Mouse (Mus musculus) hematopoietic stem cell, adult 5-6 weeks (primary cell): ENCODE data around the gene Vhl. TPM values are rescaled to one million over a fixed set of nuclear protein-coding genes. Genes with fewer than 3 reads are reported as not detected.

Source experiments
- ATAC-seq, 2 experiments: fragments of 125-278 bp in 1 of 2; replicated peaks in 1 of 2; 2 replicates each; pipeline ENCODE4 v1.8.0; 2016 to 2017; ENCODE audit warnings: inconsistent platforms in 2 of 2, mild to moderate bottlenecking in 2 of 2, moderate number of reproducible peaks in 2 of 2, low read depth in 1 of 2, moderate TSS enrichment in 1 of 2; ENCODE audit not compliant: low FRiP score in 2 of 2, poor library complexity in 2 of 2, severe bottlenecking in 2 of 2, insufficient read depth in 1 of 2, low TSS enrichment in 1 of 2
- total RNA-seq: library from RNA; stranded (forward); fragments of 172-1452, 232-1000 nt; gene quantifications from 2 replicates; pipeline ENCODE4 v1.2.3, GENCODE M21; 2017

Vhl gene
- total RNA-seq, 1 experiment from 2014 or later = 13.5 TPM

DNA sequence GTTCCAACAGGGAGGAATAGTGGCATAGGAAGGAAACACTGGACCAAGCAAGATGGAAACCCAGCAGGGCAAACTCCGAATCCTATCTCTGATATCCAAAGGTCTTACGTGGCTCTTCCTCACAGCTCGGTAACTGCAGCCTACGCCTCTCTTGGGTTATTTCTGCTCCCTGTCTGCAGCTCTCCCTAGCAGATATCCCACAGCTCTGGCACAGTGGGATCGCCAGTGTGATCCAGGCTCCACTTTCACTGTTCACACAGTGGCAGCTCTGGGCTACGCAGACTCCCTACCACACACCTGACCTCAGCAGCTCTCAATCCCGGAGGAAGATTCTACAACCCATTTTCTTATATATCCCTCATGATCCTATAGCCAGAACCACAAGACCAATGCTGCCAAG is 9.6 kb upstream of the Vhl start:
- ATAC-seq = no peak

GRCm38 (mm10) chr6:113614997-113615396 is 8.8 kb upstream of the Vhl start:
- ATAC-seq = no peak

GRCm38 (mm10) chr6:113615489-113615888 is 8.3 kb upstream of the Vhl start:
- no peak for ATAC-seq

- ATAC-seq = no peak
Observed at GRCm38 (mm10) chr6:113623386-113623785, 373 bp upstream of the Vhl start.

GRCm38 (mm10) chr6:113624989-113625770 is 1.4 kb downstream of the Vhl start:
- no peak for ATAC-seq

DNA sequence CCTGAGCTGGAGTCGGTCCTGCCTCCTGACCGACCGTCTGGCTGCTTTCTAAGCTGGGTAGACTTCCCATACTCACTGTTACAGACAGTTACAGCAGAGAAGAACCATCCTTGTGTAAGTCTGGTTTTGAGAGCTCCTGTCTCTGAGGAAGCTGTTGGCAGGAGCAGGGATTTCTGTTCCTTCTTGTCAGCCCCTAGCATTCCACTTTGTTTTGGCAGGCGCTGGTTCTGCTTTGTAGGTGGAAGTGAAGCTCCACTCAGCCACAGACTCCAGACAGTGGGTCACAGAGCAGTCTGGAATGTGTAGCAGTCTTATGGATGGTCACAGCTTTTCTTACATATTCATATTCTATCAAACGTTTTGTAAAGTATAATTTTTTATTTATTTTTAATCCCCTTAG is 6.6 kb downstream of the Vhl start:
- no peak for ATAC-seq

DNA sequence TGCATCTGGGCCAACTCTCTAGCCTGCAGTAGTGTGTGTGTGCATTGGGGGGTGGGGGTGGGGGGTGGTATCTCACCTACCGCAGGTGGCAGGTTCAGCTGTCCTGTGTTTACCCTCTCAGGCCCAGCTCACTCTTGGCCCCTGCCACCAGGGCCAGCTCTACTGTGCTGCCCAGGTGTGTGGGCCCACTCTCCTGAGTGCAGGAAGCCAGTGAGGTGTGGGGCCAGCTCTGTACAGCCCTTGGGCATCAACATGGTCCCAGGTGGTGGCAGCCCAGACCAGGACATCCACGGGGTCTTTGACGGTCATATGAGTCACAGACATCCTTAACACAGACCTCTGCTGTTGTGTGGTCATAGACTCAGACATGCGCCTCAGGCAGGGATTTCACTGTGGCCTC is 9.1 kb downstream of the Vhl start:
- no peak; a peak in 1 of 4 replicates for ATAC-seq

GRCm38 (mm10) chr6:113638302-113639040 is 14.7 kb downstream of the Vhl start, which contains the start of gene Irak2:
Irak2 (plus strand) TSS chr6:113638467.
- peak; percentile 99 for ATAC-seq

DNA sequence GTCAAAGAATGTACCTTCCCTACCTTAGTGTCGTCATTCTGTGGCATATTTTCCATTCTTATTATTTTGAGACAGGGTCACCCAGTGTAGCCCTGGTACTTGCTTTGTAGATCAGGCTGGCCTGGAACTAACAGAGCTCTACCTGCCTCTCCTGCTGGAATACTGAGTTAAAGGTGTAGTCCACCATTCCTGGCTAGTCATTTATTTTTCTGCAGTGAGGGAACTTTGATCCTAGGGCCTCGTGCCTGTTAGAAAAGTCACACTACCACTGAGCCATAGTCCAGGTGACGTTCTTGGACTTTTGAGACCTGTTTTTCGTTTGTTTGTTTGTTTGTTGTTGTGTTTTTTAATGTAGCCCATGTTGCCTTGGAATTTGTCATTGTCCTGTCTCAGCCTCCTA is 15.4 kb downstream of the Vhl start:
- no peak for ATAC-seq

GRCm38 (mm10) chr6:113642605-113643004 is 18.8 kb downstream of the Vhl start:
- no peak for ATAC-seq

GRCm38 (mm10) chr6:113643021-113643420 is 19.3 kb downstream of the Vhl start:
- no peak for ATAC-seq

DNA sequence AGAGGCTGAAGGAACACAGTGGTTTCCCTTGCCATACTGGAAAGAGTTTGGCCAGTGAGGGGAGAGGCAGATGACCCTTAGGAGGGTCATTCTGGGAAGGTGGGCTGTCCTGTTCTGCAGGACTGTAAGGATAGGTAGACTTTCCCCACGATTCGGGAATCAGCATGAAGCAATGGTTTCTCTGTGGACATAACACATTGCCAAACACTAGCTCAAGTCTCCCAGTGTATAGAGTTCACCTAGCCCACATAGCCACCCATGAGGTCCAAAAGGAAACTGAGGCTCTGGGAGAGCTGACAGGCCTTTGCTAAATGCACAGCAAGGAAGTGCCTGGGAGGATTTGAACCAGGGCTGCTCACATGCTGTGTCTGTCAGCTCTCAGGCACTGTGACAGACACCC is 20.2 kb downstream of the Vhl start:
- no peak for ATAC-seq

GRCm38 (mm10) chr6:113644808-113645207 is 21.0 kb downstream of the Vhl start:
- peak; percentile 51 to 69; a peak in 3 of 4 replicates for ATAC-seq

- ATAC-seq = peak; percentile 23 to 31
Observed at GRCm38 (mm10) chr6:113649346-113650196, 25.8 kb downstream of the Vhl start.

DNA sequence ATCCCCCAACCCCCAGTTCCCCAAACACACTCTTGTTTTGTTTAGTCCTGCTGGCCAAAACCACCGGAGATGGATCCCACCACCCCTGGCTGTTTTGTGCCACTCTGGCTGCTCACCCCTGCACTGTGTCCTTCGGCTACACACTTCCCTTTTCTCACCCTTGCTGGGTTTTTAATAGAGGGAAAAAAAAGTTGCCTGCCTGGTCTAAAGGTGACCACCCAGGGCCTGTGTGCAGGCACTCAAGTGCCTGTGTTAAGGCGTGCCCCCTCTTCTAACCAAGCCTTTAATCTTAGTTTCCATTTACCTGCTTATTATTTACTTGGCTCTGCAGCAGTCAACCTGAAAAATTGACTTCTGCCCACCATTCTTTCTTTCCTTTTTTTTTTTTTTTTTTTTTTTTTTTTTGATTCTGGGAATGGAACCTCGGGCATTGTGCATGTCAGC is 26.5 kb downstream of the Vhl start:
- ATAC-seq = peak; percentile 51 to 66

DNA sequence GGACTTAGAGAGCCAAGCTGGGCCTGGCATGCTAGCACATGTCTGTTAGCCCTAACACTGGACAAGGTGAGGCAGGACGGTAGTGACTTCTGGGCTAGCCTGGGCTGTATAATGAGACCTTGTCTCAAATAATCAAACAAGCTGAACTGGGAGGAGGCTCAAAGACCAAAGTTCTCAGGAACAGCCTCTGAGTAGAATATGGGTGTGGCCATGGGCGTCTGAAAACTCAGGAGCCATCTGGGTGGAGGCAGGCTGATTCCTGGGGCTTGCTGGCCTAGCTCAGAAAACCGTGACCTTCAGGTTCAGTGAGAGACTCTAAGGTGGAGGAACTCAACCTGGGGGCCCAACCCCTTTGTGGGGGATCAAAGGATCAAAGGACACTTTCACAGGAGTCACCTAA is 27.9 kb downstream of the Vhl start:
- ATAC-seq = no peak

GRCm38 (mm10) chr6:113653551-113653950 is 29.8 kb downstream of the Vhl start:
- ATAC-seq = no peak

DNA sequence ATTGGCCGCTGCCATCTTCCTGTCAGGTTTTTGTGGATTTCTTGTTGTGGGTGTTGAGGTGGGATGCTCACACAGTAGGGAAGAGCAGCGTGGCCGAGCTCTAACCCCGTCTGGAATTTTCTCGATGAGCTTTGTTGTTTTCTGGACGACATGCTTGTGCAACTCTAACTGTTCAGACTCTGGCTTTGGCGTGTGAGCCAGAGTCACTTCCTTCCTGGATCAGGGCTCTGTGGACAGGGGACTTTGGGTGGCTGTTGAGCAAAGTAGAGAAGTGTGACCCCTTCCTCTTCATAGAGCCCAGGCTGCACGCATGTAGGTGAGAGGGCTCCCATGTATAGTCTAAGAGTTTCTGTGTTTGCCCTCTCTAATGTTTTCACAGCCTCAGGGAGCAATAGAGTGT is 30.3 kb downstream of the Vhl start:
- peak; percentile 39 to 44; a peak in 3 of 4 replicates for ATAC-seq
